Mouse (Mus musculus): ENCODE data around the gene Gm26558. TPM values are rescaled to one million over a fixed set of nuclear protein-coding genes. Genes with fewer than 3 reads are reported as not detected.

Gene Gm26558
- polyA plus RNA-seq, 1 experiment from 2014 or later: 3.6 TPM

DNA sequence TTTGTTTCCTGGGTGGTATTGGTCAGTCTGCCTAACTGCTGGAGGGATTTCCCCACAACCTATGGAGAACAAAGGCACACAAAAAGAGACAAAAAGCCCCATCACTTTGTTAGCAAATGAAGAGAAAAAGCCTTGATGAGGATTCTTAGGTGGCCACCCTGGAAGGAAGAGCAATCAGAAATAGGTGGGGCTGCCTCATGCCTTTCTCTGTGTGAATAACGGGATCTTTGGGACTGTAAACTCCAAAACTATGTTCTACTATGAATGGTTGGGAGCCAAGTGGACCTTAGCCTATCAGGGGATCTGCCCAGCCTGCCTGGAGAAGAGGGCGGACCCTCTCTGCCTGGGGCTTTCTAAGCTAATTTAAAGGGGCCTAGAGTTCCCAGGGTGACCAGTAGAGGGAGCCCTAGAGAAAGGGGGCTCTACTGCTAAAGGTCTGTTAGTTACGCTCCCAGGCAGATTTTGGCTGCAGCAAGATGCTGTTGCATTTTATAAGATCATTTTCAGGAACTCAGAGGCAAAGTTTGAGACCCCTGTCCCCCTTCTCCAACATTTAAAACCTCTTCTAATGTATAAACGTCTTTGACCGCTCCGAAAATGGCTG lies 42.6 kb downstream of the Gm26558 start:
- no peak overlapping the region for H3K4me3 ChIP-seq
- H3K27me3 ChIP-seq: no peaks in the 10 kb centered on the region
- 90% methylated on average over 6 of the region's 6 CpGs for WGBS
- H3K9me3 ChIP-seq: no peaks in the 10 kb centered on the region
- no peaks in the 10 kb centered on the region for H3K4me1 ChIP-seq
- no peaks in the 10 kb centered on the region for H3K36me3 ChIP-seq
- no peak overlapping the region for H3K9ac ChIP-seq (replicated peaks)
- H3K4me2 ChIP-seq (replicated peaks): no peak overlapping the region
- no peak overlapping the region for H3K27ac ChIP-seq (replicated peaks)
- ATAC-seq (ENCODE audit: low FRiP score, low read depth): no peak

DNA sequence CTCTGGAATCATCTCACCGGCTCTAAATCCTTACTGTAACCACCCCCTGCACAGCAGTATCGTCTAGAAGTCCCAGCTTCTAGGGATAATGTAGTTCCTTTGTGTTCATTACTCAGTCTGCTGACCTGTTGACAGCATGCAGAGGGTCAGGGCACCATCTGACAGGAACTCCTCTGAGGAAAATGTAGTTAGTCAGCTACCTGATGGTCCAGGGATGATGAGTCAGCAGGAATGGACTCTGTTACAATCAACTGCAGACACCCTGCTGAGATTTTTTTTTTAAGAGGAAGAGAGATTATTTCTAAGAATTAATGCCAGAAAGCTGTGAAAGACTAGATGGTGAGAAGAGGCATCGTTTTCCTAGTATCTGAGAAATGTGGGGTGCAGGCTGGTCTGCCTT lies 45.3 kb downstream of the Gm26558 start:
- H3K9ac ChIP-seq (replicated peaks): no peak overlapping the region
- WGBS: 76% methylated on average over 3 of the region's 3 CpGs
- H3K4me2 ChIP-seq (replicated peaks): no peak overlapping the region
- H3K27ac ChIP-seq (replicated peaks): no peak overlapping the region
- no peak for ATAC-seq (ENCODE audit: low FRiP score, low read depth)
- no peaks in the 10 kb centered on the region for H3K27me3 ChIP-seq
- H3K4me1 ChIP-seq: no peaks in the 10 kb centered on the region
- H3K4me3 ChIP-seq: no peak overlapping the region
- H3K36me3 ChIP-seq: no peaks in the 10 kb centered on the region
- H3K9me3 ChIP-seq: no peaks in the 10 kb centered on the region

DNA sequence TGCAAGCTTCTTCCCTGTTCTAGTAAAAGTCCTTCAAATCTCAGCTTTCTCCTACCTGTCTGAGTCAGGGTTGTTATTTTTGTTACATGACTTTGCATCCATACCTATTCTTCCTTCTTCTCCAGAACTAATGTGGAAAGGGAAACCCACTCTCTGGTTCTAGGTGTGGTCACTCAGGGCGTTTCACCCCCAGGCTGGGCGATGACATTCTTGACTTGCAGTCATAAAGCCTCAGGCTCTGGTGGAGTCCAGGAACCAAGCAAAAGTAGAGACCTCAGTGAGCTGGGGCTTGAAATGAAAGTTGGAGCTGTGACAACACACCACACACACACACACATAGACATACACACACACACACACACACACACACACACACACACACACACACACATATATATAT lies 45.8 kb downstream of the Gm26558 start:
- H3K36me3 ChIP-seq: no peaks in the 10 kb centered on the region
- WGBS: 90% methylated on average over 2 of the region's 2 CpGs
- no peak overlapping the region for H3K4me2 ChIP-seq (replicated peaks)
- H3K4me3 ChIP-seq: no peak overlapping the region
- ATAC-seq (ENCODE audit: low FRiP score, low read depth): no peak
- H3K27ac ChIP-seq (replicated peaks): no peak overlapping the region
- H3K9ac ChIP-seq (replicated peaks): no peak overlapping the region
- H3K4me1 ChIP-seq: no peaks in the 10 kb centered on the region
- H3K9me3 ChIP-seq: no peaks in the 10 kb centered on the region
- H3K27me3 ChIP-seq: no peaks in the 10 kb centered on the region

DNA sequence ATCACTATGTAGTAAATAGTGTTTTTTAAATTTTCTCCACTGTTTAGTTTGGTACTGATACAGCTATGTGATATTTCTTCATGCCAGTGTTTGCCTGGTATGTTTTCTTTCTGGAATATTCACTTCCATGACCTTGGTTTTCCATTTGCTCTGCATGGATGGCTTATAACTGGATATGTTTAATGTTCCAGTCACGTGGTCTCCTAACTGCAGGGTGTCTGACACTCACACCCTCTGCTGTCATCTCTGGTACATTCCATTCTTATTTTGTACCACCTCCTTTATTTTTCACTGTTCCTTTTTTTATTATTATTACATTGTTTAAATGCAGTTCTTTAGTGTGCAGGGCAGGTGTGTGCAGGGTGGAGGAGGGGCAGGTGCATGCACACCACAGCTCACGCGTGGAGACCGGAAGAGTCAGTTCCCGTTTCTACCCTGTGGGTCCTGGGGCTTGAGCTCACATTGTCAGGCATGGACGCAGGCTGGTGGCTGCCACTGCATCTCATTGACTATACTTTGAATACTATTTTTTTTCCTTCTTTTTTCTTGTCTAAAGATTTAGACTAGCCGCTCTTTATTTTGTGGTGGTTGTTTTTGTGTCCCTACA lies 47.1 kb downstream of the Gm26558 start:
- no peak overlapping the region for H3K4me2 ChIP-seq (replicated peaks)
- WGBS: 82% methylated on average over 7 of the region's 7 CpGs
- H3K27me3 ChIP-seq: no peaks in the 10 kb centered on the region
- H3K4me1 ChIP-seq: no peaks in the 10 kb centered on the region
- no peak overlapping the region for H3K27ac ChIP-seq (replicated peaks)
- H3K9me3 ChIP-seq: no peaks in the 10 kb centered on the region
- H3K36me3 ChIP-seq: no peaks in the 10 kb centered on the region
- H3K9ac ChIP-seq (replicated peaks): no peak overlapping the region
- ATAC-seq (ENCODE audit: low FRiP score, low read depth): no peak
- H3K4me3 ChIP-seq: no peak overlapping the region

Other genes with a start within 250 kb of the Gm26558 start
- 17.9 and 24.8 TPM in 2 replicates for gene Sp5, start 187.2 kb downstream of the Gm26558 start, polyA plus RNA-seq (2016; fragmentation: Nextera tagmentation; extraction: Ambion mirVana)
- gene Erich2, start 153.3 kb downstream of the Gm26558 start, polyA plus RNA-seq (2016; fragmentation: Nextera tagmentation; extraction: Ambion mirVana): 2.6 and 3.0 TPM in 2 replicates
- 26.5 and 27.0 TPM in 2 replicates for gene Gad1, start 109.0 kb downstream of the Gm26558 start, polyA plus RNA-seq (2016; fragmentation: Nextera tagmentation; extraction: Ambion mirVana)
- gene Gorasp2, start 532 bp downstream of the Gm26558 start, polyA plus RNA-seq (2016; fragmentation: Nextera tagmentation; extraction: Ambion mirVana): 133 and 137 TPM in 2 replicates
- 35.4 and 37.1 TPM in 2 replicates for gene Tlk1, start 163.6 kb upstream of the Gm26558 start, polyA plus RNA-seq (2016; fragmentation: Nextera tagmentation; extraction: Ambion mirVana)

Measured in midbrain, embryonic 12.5 days (tissue).